Mouse (Mus musculus) liver, postnatal 0 days (tissue): Measurements from ENCODE around the gene Prr30.
"Not testable (repeated sequence)": the region's sequence is repeated elsewhere in the genome, so short reads cannot be mapped to it uniquely, and the experiment has no call there.

Experiments used
- CTCF ChIP-seq: sonication (generic); IDR thresholded peaks from 2 replicates; pipeline ENCODE4 v1.5.1; 2016; ENCODE audit warnings: antibody characterized with exemption, low read depth
- EP300 ChIP-seq: IDR thresholded peaks from 2 replicates; pipeline ENCODE4 v1.6.1; 2016; ENCODE audit warnings: antibody characterized with exemption, low read depth, mild to moderate bottlenecking

DNA sequence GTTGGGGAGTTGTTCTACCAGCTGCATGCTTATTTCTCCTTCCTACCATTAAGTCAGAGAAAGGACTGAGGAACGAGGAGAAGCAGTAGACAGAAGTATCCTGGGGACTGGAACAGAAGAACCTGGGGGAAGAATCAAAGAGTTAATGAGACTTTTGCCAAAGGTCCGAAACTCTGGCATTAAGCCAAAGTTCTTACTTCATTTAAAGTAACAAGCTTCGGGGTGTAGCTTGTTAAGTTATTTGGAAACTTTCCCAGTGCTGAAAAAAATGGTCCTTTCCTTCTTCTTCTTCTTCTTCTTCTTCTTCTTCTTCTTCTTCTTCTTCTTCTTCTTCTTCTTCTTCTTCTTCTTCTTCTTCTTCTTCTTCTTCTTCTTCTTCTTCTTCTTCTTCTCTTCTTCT lies 44.3 kb upstream of the Prr30 start:
- TF ChIP-seq EP300, CTCF: not testable (repeated sequence)
